Mouse (Mus musculus): ENCODE results near the gene Ralgapa2. TPM values are rescaled to one million over a fixed set of nuclear protein-coding genes. Genes with fewer than 3 reads are reported as not detected.

Gene Ralgapa2
- polyA plus RNA-seq, 1 experiment from 2014 or later: 11.1 TPM

GRCm38 (mm10) chr2:146322019-146322418 lies 190.1 kb downstream of the Ralgapa2 start:
- 84% methylated on average over 2 of the region's 2 CpGs for WGBS
- H3K4me1 ChIP-seq (ENCODE audit: control insufficient read depth, insufficient read depth, low read length): no peaks in the 10 kb centered on the region

GRCm38 (mm10) chr2:146320666-146321065 lies 191.5 kb downstream of the Ralgapa2 start:
- H3K4me2 ChIP-seq (ENCODE audit: low read depth, low read length): no peak overlapping the region
- ATAC-seq (replicated peaks; ENCODE audit: extremely low read depth, insufficient read depth, low FRiP score): no peak
- WGBS: 87% methylated on average over 2 of the region's 2 CpGs
- H3K9me3 ChIP-seq (replicated peaks; ENCODE audit: control insufficient read depth, low read length): no peaks in the 10 kb centered on the region
- no peaks in the 10 kb centered on the region for H3K36me3 ChIP-seq (ENCODE audit: control insufficient read depth, insufficient read depth)
- H3K4me1 ChIP-seq (ENCODE audit: control insufficient read depth, insufficient read depth, low read length): no peaks in the 10 kb centered on the region
- H3K9ac ChIP-seq (ENCODE audit: low read length): no peak overlapping the region
- no peak overlapping the region for H3K27ac ChIP-seq (ENCODE audit: low read length)
- H3K4me3 ChIP-seq (ENCODE audit: low read length): no peak overlapping the region
- H3K27me3 ChIP-seq (ENCODE audit: control insufficient read depth, insufficient read depth, low read length): no peaks in the 10 kb centered on the region

More at GRCm38 (mm10) chr2:146322019-146322418, 190.1 kb downstream of the Ralgapa2 start:
- no peak overlapping the region for H3K4me3 ChIP-seq (ENCODE audit: low read length)
- H3K27ac ChIP-seq (ENCODE audit: low read length): no peak overlapping the region
- 0 out of 2 replicates have a peak, but pooled peaks cover 3% of the 10 kb centered on the region for H3K36me3 ChIP-seq (ENCODE audit: control insufficient read depth, insufficient read depth)
- no peak overlapping the region for H3K9ac ChIP-seq (ENCODE audit: low read length)
- no peak for ATAC-seq (replicated peaks; ENCODE audit: extremely low read depth, insufficient read depth, low FRiP score)
- H3K27me3 ChIP-seq (ENCODE audit: control insufficient read depth, insufficient read depth, low read length): no peaks in the 10 kb centered on the region
- H3K9me3 ChIP-seq (replicated peaks; ENCODE audit: control insufficient read depth, low read length): no peaks in the 10 kb centered on the region
- H3K4me2 ChIP-seq (ENCODE audit: low read depth, low read length): no peak overlapping the region

- Histone ChIP-seq H3K4me3 (ENCODE audit: low read length) (no peak overlapping the region), H3K4me1 (ENCODE audit: control insufficient read depth, insufficient read depth, low read length) (no peaks in the 10 kb centered on the region), H3K27ac (ENCODE audit: low read length) (no peak overlapping the region), H3K27me3 (ENCODE audit: control insufficient read depth, insufficient read depth, low read length) (no peaks in the 10 kb centered on the region), H3K4me2 (ENCODE audit: low read depth, low read length) (no peak overlapping the region), H3K9me3 (replicated peaks; ENCODE audit: control insufficient read depth, low read length) (no peaks in the 10 kb centered on the region), H3K36me3 (ENCODE audit: control insufficient read depth, insufficient read depth) (no peaks in the 10 kb centered on the region), H3K9ac (ENCODE audit: low read length) (no peak overlapping the region)
- 56% methylated on average over 5 of the region's 5 CpGs for WGBS
- ATAC-seq (replicated peaks; ENCODE audit: extremely low read depth, insufficient read depth, low FRiP score): no peak
Observed at GRCm38 (mm10) chr2:146314751-146315150, 197.4 kb downstream of the Ralgapa2 start.

GRCm38 (mm10) chr2:146313811-146314210 lies 198.3 kb downstream of the Ralgapa2 start:
- no peaks in the 10 kb centered on the region for H3K27me3 ChIP-seq (ENCODE audit: control insufficient read depth, insufficient read depth, low read length)
- H3K4me3 ChIP-seq (ENCODE audit: low read length): no peak overlapping the region
- no peak overlapping the region for H3K9ac ChIP-seq (ENCODE audit: low read length)
- no peak overlapping the region for H3K4me2 ChIP-seq (ENCODE audit: low read depth, low read length)
- WGBS: 78% methylated on average over 4 of the region's 4 CpGs
- no peaks in the 10 kb centered on the region for H3K9me3 ChIP-seq (replicated peaks; ENCODE audit: control insufficient read depth, low read length)
- no peak for ATAC-seq (replicated peaks; ENCODE audit: extremely low read depth, insufficient read depth, low FRiP score)
- H3K27ac ChIP-seq (ENCODE audit: low read length): no peak overlapping the region
- no peaks in the 10 kb centered on the region for H3K4me1 ChIP-seq (ENCODE audit: control insufficient read depth, insufficient read depth, low read length)
- H3K36me3 ChIP-seq (ENCODE audit: control insufficient read depth, insufficient read depth): no peaks in the 10 kb centered on the region; the same call in 1 of the 2 replicates

GRCm38 (mm10) chr2:146310760-146311159 lies 201.4 kb downstream of the Ralgapa2 start:
- Histone ChIP-seq H3K4me3 (ENCODE audit: low read length) (no peak overlapping the region), H3K27me3 (ENCODE audit: control insufficient read depth, insufficient read depth, low read length) (no peaks in the 10 kb centered on the region), H3K4me2 (ENCODE audit: low read depth, low read length) (no peak overlapping the region), H3K9ac (ENCODE audit: low read length) (no peak overlapping the region), H3K36me3 (ENCODE audit: control insufficient read depth, insufficient read depth) (no peaks in the 10 kb centered on the region; the same call in 1 of the 2 replicates), H3K27ac (ENCODE audit: low read length) (no peak overlapping the region), H3K9me3 (replicated peaks; ENCODE audit: control insufficient read depth, low read length) (no peaks in the 10 kb centered on the region), H3K4me1 (ENCODE audit: control insufficient read depth, insufficient read depth, low read length) (no peaks in the 10 kb centered on the region)
- 79% methylated on average over 3 of the region's 3 CpGs for WGBS
- ATAC-seq (replicated peaks; ENCODE audit: extremely low read depth, insufficient read depth, low FRiP score): no peak

- Histone ChIP-seq H3K36me3 (ENCODE audit: control insufficient read depth, insufficient read depth) (no peaks in the 10 kb centered on the region; the same call in 1 of the 2 replicates), H3K9me3 (replicated peaks; ENCODE audit: control insufficient read depth, low read length) (no peaks in the 10 kb centered on the region), H3K4me3 (ENCODE audit: low read length) (no peak overlapping the region), H3K4me2 (ENCODE audit: low read depth, low read length) (no peak overlapping the region), H3K4me1 (ENCODE audit: control insufficient read depth, insufficient read depth, low read length) (no peaks in the 10 kb centered on the region), H3K27ac (ENCODE audit: low read length) (no peak overlapping the region), H3K27me3 (ENCODE audit: control insufficient read depth, insufficient read depth, low read length) (no peaks in the 10 kb centered on the region), H3K9ac (ENCODE audit: low read length) (no peak overlapping the region)
- 62% methylated on average over 6 of the region's 6 CpGs for WGBS
- ATAC-seq (replicated peaks; ENCODE audit: extremely low read depth, insufficient read depth, low FRiP score): no peak
Observed at GRCm38 (mm10) chr2:146310291-146310690, 201.9 kb downstream of the Ralgapa2 start.

- Histone ChIP-seq H3K4me1 (ENCODE audit: control insufficient read depth, insufficient read depth, low read length) (no peaks in the 10 kb centered on the region), H3K9ac (ENCODE audit: low read length) (no peak overlapping the region), H3K27me3 (ENCODE audit: control insufficient read depth, insufficient read depth, low read length) (no peaks in the 10 kb centered on the region), H3K27ac (ENCODE audit: low read length) (no peak overlapping the region), H3K4me2 (ENCODE audit: low read depth, low read length) (no peak overlapping the region), H3K9me3 (replicated peaks; ENCODE audit: control insufficient read depth, low read length) (no peaks in the 10 kb centered on the region), H3K4me3 (ENCODE audit: low read length) (no peak overlapping the region), H3K36me3 (ENCODE audit: control insufficient read depth, insufficient read depth) (no peaks in the 10 kb centered on the region; the same call in 1 of the 2 replicates)
- ATAC-seq (replicated peaks; ENCODE audit: extremely low read depth, insufficient read depth, low FRiP score): no peak
- 87% methylated on average over 2 of the region's 2 CpGs for WGBS
Observed at GRCm38 (mm10) chr2:146309413-146309812, 202.7 kb downstream of the Ralgapa2 start.

- peaks cover 2% of the 10 kb centered on the region; the same call in 1 of the 2 replicates for H3K36me3 ChIP-seq (ENCODE audit: control insufficient read depth, insufficient read depth)
- 41% methylated on average over 3 of the region's 3 CpGs for WGBS
- no peak for ATAC-seq (replicated peaks; ENCODE audit: extremely low read depth, insufficient read depth, low FRiP score)
Observed at GRCm38 (mm10) chr2:146307060-146307459, 205.1 kb downstream of the Ralgapa2 start.

GRCm38 (mm10) chr2:146302094-146302699 lies 209.9 kb downstream of the Ralgapa2 start:
- H3K9ac ChIP-seq (ENCODE audit: low read length): no peak overlapping the region
- no peak overlapping the region for H3K27ac ChIP-seq (ENCODE audit: low read length)
- H3K9me3 ChIP-seq (replicated peaks; ENCODE audit: control insufficient read depth, low read length): no peaks in the 10 kb centered on the region
- no peak overlapping the region for H3K4me3 ChIP-seq (ENCODE audit: low read length)
- no peak for ATAC-seq (replicated peaks; ENCODE audit: extremely low read depth, insufficient read depth, low FRiP score)
- H3K36me3 ChIP-seq (ENCODE audit: control insufficient read depth, insufficient read depth): 0 out of 2 replicates have a peak, but pooled peaks cover 2% of the 10 kb centered on the region
- H3K4me1 ChIP-seq (ENCODE audit: control insufficient read depth, insufficient read depth, low read length): no peaks in the 10 kb centered on the region
- H3K27me3 ChIP-seq (ENCODE audit: control insufficient read depth, insufficient read depth, low read length): no peaks in the 10 kb centered on the region
- WGBS: 58% methylated on average over 9 of the region's 9 CpGs
- no peak overlapping the region for H3K4me2 ChIP-seq (ENCODE audit: low read depth, low read length)

More at GRCm38 (mm10) chr2:146307060-146307459, 205.1 kb downstream of the Ralgapa2 start:
- Histone ChIP-seq H3K4me3 (ENCODE audit: low read length) (no peak overlapping the region), H3K27ac (ENCODE audit: low read length) (no peak overlapping the region), H3K27me3 (ENCODE audit: control insufficient read depth, insufficient read depth, low read length) (no peaks in the 10 kb centered on the region), H3K4me1 (ENCODE audit: control insufficient read depth, insufficient read depth, low read length) (no peaks in the 10 kb centered on the region), H3K9me3 (replicated peaks; ENCODE audit: control insufficient read depth, low read length) (no peaks in the 10 kb centered on the region), H3K4me2 (ENCODE audit: low read depth, low read length) (no peak overlapping the region), H3K9ac (ENCODE audit: low read length) (no peak overlapping the region)
